Mouse (Mus musculus) right cerebral cortex, postnatal 36 days (tissue): Measurements from ENCODE around the gene Trmo.

Source experiments
- DNase-seq, 2 experiments: peaks; one replicate each; pipeline ENCODE4 v3.0.0; 2022; ENCODE audit warnings: low spot score in 2 of 2, mixed read lengths in 1 of 2

Gene Trmo

DNA sequence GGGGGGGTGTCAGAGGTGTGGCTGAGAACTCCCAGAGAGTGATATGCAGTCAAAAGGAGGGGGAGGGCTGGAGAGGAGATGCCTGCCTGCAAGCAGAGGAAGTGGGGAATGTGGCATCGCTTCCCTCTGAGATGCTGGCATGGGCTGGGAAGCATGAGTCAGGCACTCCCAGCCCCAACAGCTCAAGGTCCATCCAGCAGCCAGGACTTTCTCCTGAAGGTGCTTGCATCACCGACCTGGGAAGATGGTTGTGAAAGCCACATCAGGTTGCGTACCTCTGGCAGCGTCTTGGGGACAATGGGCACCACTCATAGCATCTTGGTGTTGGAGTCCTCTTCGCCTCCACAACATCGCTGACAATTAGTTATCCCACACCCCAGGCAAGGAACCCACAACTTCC lies 18.8 kb downstream of the Trmo start:
- no peak for DNase-seq

DNA sequence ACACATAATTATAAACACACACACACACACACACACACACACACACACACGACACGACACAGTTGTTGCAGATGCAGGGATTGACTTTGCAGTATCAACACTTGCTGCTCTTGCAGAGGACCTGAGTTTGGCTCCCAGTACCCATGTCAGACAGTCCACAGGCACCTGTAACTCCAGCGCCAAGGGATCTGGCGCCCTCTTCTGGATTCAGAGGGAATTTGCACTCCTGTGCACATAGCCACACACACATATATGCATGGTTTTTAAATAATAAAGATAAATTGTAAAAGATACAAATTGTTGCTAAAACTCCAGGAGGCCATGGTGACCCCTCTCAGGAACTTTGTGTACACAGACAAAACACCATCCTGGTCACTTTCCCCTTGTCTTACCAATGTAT lies 20.2 kb downstream of the Trmo start:
- no peak for DNase-seq

DNA sequence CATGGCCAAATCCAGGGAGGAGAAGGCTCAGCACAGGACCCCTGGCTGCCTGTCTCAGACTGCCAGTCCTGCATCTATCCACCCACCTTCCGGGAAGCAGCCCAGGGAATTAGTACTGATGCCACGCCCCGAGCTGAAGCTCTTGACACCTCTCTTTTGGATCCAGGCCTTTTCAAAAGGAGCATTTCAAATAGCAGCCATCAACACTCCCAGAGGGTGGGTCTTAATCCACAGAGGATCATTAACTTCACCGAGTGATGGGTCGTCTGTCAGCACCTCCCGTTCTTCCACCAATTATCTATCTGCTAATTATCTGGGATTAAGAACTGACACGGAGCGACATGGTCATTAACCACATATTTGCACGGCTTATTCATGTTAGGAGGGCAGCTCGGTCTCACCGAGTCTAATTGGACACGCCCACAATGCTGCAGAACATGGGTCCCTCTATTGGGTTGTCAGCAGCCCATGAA lies 21.7 kb downstream of the Trmo start:
- no peak for DNase-seq

DNA sequence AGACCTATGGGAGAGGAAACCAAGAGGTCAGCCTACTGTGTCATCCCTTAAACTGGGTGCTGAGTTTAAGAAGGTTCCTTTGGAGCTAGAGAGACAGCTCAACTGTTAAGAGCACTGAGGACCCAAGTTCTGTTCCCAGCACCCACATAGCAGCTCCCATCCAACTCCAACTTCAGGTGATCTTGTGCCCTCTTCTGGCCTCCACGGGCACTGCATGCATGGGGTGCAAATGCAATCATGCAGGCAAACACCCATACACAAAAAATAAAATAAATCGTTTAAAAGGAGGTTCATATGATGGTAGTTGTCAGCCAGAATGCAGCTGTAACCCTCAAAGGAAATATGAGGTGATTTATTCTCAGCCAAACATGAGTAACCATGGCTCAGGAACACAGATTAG lies 24.9 kb downstream of the Trmo start:
- no peak for DNase-seq

DNA sequence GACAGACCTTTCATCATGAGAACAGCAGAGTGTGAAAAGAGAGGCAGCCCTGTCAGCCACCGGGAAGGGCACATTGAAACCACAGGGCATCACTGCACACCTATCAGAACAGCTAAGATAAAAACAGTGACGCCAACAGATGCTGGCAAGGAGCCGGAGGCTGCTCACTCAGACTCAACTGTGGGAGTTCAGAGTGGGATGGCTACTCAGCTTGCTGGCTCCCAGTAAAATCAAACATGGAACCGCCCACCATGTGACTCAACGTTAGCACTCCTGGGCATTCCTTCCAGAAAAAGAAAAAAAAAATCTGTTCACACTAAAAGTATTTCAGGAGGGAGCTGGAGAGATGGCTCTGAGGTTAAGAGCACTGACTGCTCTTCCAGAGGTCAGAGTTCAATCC lies 28.0 kb downstream of the Trmo start:
- peak; percentile 73 to 82 for DNase-seq

DNA sequence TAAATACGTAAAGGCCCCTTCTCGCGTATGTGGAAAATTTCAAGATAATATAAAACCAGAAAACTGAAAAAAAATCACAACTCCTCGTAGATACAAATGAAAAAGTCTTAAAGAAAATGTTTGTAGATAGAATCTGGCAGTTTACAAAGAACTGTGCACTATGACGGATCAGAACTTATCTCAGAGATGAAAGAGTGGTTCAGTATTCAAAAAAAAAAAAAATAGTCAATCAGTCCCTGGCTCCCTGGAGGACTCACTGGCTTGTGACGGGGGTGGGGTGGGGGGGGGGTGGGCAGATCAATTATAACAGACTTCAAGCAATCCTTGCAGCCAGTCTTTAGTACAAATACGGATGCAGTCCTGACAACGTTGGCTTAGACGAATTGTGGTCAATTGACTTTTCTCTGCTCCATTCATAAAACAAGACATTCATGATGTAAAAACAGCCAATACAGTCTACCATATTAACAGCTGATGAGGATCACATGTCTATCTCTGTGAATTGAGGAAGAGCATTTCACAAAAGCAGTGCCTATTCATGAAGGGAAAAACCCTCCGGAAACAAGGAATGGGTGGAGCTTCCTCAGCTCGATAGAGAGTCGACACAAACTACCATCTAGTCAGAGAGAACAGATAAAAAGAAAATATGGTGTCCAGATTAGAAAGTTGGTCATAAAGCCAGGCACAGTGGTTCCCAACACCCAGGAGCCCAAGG lies 29.5 kb downstream of the Trmo start:
- no peak for DNase-seq

DNA sequence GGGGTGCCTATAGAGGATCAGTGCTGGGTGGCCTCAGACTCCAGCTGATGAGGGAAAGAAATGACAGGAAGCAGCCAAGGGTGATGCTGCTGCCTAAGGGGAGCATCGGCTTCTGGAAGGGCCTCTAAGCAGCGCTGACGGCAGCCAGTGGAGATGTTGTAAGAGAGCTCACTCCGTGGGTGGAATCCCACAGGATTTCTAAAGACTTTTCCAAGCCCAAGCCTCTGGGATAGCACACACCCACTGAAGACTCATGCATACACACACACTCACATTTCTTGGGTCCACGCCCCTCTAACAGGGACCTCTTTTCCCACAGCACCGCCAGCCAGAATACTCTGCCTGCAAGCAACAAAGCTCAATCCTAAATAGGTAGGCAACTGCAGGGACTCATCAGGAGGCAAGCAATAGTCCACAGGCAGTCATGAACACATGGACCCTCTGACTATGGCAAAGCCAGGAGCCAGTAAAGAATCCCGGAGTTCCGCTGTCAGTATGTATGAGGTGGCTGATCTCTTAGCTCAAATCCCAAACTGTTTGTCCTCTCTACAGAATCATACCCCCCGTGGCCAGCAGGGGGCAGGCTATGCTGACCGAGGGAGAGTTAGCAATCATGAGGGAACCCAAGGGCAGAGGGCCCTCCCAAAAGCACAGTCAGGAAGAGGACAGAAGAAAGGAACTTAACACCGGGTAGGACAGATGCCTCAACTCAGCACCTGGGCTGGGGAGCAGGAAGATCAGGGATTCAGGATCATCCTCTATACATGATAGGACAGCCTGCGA lies 32.7 kb downstream of the Trmo start:
- DNase-seq = no peak

DNA sequence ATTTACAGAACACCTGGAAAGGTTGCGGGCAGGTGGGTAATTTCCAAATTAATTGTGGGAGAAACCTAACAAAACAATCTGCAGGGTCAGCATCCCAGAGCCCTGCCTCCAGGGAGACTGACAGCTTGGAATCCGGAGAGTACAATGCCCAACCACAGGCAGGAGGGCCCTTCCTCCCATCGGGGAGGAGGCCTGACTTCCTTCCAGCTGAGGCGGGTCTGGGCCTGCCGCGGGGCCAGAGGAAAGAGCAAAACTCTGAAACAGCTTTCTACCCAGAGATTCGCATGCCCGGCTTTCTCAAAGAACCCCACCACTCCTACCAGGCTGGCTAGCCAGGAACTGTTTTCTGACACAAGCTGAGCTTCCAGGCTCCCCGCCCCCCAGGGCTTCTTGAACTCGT lies 36.2 kb downstream of the Trmo start:
- DNase-seq = no peak

DNA sequence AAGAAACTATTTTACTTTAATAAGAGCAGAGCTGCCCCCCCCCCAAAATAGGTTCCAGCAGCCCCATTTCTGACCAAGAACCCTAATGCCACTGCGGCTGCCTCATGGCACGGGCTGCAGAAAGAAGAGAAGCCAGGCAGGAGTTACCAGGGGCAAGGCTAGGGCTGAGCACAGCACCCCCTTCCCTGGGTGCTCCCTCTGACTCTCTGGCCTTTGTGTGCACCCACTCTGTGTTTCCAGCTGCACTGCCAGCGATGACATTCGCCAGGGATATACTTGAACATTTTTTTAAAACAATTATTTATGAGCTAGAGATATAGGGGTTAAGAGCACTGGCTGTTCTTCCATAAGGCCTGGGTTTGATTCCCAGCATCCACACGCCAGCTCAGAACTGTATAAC lies 39.7 kb downstream of the Trmo start:
- DNase-seq = no peak

DNA sequence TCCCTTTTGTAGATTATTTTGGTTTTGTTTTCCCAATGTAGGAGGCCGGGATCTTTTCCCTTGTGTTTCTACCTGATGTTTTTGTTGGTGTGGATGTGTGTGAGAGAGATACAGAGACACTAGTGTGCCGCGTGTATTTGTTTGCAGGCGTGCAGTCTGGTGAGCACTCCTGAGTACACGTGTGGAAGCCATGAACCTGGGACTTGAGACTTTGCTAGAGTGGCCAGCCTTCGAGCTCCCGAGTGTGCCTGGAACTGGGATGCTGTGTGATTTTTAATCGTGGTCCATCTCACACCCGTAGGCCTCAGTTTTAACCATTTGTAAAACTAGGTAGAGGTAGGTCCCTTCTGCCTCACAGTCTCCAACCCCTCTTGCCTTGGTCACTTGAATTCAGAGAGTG lies 40.3 kb downstream of the Trmo start:
- no peak for DNase-seq

DNA sequence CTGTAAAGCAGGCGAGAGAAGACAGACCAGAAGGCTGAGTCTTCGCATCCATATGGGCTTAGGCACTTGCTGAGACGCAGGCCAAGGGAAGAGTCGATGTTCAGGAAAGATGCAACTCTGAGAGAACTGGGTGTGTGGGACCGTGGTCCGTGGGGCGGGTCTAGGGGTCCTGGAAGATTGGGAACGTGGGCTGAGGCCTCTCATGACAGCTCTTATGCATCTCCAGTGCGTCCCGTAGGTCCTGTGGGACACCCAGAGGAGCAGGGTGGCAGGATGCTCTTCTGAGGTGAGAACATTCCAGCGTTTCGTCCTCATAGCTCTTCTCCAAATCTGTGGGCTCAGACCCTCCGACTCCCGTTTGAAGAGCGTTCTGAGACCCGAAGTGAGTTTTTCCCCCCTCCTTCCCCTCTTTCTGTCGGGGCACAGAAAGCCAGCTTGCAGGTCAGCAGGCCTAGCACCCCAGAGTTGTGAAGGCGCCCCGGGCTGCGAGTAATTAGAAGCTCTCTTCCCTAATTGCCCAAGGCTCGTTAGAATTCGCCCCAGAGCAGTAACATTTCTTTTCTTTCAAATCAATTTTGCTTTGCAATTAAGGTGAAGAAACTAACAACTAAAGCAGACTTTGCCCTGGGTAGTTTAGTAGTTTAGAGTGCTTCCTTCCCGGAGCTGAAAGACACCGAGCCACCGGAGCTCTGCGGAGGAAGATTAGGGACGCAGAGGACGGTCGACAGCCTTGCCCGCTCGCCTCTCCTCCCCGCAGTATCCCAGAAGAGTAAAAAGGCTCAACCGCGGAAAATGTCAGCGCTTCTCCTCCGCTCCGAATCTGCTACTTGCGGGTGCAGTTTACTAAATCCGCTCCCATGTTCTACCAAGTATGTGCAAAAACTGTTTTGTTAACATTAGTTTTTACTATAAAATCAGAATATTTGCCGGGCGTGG lies 41.4 kb downstream of the Trmo start:
- no peak for DNase-seq

DNA sequence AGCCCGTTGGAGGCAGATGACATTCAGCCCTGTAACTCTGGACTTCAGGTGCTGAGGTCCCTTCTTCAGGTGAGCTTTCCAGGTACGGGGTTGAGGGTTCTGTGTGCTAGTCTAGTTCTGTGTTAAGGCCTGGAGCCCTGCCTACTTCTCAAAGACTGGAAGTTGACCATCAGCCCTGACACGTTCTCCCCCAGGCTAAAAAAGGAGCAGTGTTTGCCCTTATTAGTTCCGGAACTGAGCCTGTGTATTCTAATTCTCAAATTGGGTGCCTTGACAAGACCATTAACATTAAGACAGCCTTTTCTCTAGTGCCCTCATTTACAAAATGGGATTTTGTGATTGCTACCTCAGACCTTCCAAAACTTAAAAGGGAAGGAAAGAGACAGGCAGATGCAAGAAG lies 42.1 kb downstream of the Trmo start:
- DNase-seq = no peak

DNA sequence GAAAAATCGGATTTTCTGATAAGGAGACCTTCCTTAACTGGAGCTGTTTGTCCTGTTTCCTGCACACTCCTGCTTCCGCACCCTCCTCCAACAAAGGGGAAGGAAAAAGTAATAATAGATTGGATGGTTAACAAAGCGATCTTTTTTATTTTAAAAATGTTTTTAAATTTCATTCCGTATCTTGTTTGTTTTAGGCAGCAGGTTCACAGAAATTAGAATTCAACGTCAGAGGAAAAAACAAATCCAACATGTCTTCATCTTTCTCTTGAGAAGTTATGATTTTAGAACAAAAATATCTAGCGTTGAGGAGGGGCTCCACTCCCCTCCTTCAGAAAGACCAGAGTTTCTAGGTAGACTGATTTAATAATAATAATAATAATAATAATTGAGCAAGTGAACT lies 43.0 kb downstream of the Trmo start:
- DNase-seq = no peak

DNA sequence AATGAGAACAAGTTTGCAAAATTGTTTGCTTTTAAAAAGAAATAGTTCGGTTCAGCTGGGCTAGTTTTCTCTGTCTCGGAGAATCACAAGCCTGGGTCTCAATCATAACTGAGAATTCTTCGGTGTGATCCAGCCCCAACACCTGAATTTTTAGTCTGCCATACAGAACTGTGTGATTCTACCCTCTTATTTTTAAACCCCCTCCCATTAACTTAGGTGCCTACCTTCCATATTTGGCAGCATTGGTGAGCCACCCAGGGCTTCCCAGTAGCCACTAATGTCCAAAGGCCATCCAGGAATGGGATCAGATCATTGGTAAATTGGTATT lies 43.5 kb downstream of the Trmo start:
- no peak for DNase-seq

DNA sequence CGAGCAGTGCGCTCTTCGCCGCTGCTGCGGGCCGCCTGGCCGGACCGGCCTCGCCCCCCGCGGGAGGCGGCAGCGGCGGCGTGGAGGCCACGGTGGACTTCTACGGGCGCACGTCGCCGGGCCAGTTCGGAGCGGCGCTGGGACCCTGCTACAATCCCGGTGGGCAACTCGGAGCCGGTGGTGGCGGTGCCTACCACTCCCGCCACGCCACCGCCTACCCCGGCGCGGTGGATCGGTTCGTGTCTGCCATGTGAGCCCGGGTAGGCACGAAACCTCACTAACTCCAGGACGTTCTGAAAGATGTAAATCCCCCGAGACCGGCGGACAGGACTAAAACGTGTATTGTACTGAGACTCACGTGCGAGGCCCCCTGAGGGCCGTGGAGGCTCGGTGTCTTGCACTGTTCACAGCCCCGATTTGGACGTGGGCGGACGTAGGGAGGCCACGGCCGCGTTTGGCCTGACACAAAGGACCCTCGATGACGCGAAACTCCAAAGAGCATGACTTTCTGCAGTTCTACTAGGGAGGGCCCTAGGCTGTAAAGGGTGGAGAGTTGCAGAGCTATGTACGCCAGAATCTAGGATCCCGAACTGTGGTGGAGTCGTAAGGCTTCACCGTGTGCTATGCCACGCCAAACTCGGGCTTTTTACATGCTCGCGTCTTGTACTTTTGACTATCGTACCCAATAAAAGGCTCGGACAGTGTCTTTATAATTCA lies 44.0 kb downstream of the Trmo start:
- no peak for DNase-seq

DNA sequence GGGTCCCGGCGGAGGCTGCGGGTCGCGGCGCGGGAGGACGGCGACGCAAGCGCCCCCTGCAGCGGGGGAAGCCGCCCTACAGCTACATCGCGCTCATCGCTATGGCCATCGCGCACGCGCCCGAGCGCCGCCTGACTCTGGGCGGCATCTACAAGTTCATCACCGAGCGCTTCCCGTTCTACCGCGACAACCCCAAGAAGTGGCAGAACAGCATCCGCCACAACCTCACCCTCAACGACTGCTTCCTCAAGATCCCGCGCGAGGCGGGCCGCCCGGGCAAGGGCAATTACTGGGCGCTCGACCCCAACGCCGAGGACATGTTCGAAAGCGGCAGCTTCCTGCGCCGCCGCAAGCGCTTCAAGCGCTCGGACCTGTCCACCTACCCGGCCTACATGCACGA lies 44.9 kb downstream of the Trmo start:
- DNase-seq = no peak

DNA sequence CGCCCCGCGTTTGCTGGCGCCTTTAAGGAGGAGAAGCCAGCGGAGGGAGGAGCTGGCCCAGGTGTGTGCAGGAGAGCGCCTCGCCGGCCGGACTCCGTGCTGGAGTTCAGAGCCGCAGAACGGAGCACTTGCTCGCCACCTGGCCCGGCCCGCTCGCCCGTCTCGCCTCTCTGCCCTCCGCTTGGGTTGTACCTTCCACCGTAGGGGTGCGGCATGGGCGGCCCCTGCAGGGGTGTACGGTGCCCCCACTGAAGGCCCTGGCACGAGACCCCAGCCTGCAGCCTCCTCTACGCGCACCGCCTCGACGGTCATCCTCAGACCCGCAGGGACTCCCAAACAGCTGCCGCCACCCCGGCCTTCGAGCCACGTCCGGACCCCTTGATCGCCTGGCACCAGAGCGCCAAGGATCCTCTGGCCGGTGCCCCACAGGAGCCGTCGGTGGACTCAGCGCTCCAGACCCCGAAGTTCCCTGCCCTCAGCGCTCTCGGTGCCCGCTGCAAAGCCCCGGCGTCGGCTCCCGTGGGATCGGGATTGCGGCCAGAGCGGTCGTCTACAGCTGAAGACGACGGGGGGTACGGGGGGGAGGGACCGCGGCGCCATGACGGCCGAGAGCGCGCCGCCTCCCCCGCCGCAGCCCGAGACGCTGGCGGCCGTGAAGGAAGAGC lies 45.5 kb downstream of the Trmo start, which contains the start of gene Foxe1:
Gene Foxe1 (plus strand): TSS at position 14 of the 665 bp plus-strand sequence.
- no peak for DNase-seq

DNA sequence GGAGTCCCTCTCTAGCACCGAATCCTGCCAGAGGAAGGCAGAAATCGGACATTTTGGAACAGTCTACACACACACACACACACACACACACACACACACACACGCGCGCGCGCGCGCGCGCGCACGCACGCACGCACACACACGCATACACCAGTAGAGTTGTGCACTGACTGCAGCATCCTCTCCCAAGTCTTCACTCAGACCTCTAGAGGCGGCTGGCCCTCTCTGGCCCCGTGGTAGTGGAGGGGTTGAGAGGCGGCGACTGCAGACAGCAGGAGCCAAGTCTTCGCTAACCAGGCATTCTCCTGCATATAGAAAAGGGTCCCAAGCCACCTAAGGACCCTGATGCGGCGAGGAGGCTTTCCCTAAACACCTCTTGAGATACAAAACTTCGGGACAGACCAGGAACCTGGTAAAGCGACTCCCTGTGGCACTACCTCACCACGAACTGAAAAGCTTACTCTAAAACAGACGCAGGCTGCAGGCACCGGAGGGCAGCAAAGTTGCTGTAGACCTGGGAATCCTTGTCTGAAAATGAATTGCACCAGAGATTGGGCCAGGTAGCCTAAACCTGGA lies 46.4 kb downstream of the Trmo start:
- no peak for DNase-seq

DNA sequence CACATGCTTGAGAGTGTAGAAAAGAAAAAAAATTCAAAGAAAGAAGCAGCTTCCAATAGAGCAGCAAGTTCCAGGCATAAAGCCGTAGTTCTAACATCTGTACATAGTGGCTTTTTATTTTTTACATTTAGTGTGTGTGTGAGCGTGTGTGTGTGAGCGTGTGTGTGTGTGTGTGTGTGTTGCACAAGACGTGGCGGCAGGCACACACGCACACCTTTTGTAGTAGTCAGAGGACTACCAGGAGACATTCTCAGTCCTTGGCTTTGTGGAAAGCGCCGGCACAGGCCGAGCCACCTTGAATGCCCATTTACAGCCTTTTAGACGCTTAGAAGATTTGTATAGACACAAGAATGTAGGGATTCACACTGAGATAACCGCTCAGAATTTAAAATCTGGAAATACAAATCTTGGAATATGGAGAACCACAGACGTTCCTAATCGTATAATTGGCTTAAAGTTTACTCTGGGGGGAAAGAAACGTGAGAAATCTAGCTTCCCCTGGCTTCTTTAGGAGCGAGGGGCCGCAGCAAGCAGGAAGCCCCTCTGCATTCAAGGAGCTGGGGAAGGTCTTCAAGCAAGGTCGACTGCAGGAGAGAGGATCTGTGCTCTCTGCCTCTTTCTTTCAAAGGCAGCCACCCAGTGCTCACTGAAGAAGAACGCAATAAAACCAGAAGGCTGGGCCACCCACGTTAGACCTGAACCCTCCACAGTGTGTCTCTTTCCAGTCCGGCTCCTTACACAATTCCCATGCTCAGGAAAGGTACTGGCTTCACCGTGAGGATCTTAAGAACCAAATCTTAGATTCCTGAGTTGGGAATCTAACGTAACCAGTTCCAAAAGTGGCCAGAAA lies 47.2 kb downstream of the Trmo start:
- no peak for DNase-seq

DNA sequence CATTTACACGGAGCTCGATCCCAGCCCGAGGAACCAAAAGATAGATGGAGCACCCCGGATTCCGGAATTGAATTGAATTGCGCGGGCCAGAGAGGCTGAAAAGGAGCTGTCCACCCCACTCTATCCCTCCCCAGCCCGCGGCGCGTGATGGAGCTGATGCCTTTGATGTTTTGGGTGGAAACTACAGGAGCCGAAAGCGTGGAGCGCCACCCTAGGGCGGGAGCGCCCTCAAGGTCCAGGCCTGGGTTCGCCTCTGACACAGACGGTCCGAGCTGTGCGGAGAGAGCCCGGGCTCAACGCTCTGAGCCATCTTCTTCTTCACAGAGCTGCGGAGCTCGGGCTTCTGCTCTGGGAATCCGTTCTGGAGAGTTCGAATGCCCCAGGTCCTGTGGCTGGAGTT lies 49.7 kb downstream of the Trmo start:
- DNase-seq = no peak
